Mouse (Mus musculus) gastrocnemius, adult 2 months (tissue): ENCODE results near the gene Uqcrc1. TPM values are rescaled to one million over a fixed set of nuclear protein-coding genes. Genes with fewer than 3 reads are reported as not detected.

Experiments
- DNase-seq: peaks from one replicate; pipeline ENCODE4 v3.0.0; 2022
- H3K27ac ChIP-seq: fragments of 200-600 bp; 2 replicates; pipeline ENCODE4 v1.8.1; 2022; ENCODE audit warnings: mild to moderate bottlenecking
- H3K4me3 ChIP-seq: fragments of 200-600 bp; 2 replicates; pipeline ENCODE4 v1.8.1; 2022; ENCODE audit warnings: mild to moderate bottlenecking, moderate library complexity
- CTCF ChIP-seq: fragments of 200-600 bp; IDR thresholded peaks from 2 replicates; pipeline ENCODE4 v1.8.1; 2022; ENCODE audit warnings: antibody characterized with exemption, mild to moderate bottlenecking, moderate library complexity
- intact Hi-C: fragments of 180-260 bp; cut with DNase I; formaldehyde crosslinking; loops from one replicate; pipeline ENCODE4 v1.15.1; 2025
- microRNA-seq: library from miRNA; unstranded; fragments of <30 nt; microRNA quantifications from one replicate; pipeline ENCODE4 v1.2.0, GENCODE M21; 2021
- total RNA-seq, 2 experiments: library from RNA; stranded (reverse); gene quantifications; 2 replicates each; pipeline ENCODE4 v1.2.3; 2021

Gene Uqcrc1
- total RNA-seq, 2 experiments from 2014 or later = 834 to 1,182 TPM

- peak overlapping the region; percentile 75 for H3K4me3 ChIP-seq
These were observed 54.0 kb downstream of the Uqcrc1 start for GRCm38 (mm10) chr9:108990462-108990820.

GRCm38 (mm10) chr9:108991428-108992084, 55.1 kb downstream of the Uqcrc1 start, which contains the start of gene Pfkfb4:
Pfkfb4 (plus strand) TSS chr9:108991778.
- intact Hi-C loops = no loop called here
- no peak for TF ChIP-seq CTCF
- H3K27ac ChIP-seq = peak within 1 kb of the TSS; percentile 96

More at GRCm38 (mm10) chr9:108990462-108990820, 54.0 kb downstream of the Uqcrc1 start:
- intact Hi-C loops = no loop called here
- no peak for TF ChIP-seq CTCF
- peak overlapping the region; percentile 96 for H3K27ac ChIP-seq
- peak; percentile 54 for DNase-seq

GRCm38 (mm10) chr9:108992085-108992469, 55.6 kb downstream of the Uqcrc1 start:
- no peak for TF ChIP-seq CTCF
- intact Hi-C loops = no loop called here
- H3K27ac ChIP-seq = peak overlapping the region; percentile 96
- peak overlapping the region; percentile 75 for H3K4me3 ChIP-seq
- DNase-seq = no peak

More at GRCm38 (mm10) chr9:108991428-108992084, 55.1 kb downstream of the Uqcrc1 start, which contains the start of gene Pfkfb4:
- DNase-seq = peak; percentile 95
- H3K4me3 ChIP-seq = peak within 1 kb of the TSS; percentile 75

- peak; percentile 16 for DNase-seq
- peak overlapping the region; percentile 96; the same call in 1 of the 2 replicates for H3K27ac ChIP-seq
- no peak for TF ChIP-seq CTCF
- intact Hi-C loops = no loop called here
- H3K4me3 ChIP-seq = peak overlapping the region; percentile 75
These were observed 56.4 kb downstream of the Uqcrc1 start for GRCm38 (mm10) chr9:108992620-108993361.

- intact Hi-C loops = no loop called here
- DNase-seq = peak; percentile 22
- TF ChIP-seq CTCF = no peak
- Histone ChIP-seq H3K4me3 (no peak overlapping the region), H3K27ac (no peak overlapping the region; the same call in 1 of the 2 replicates)
These were observed 60.0 kb downstream of the Uqcrc1 start for GRCm38 (mm10) chr9:108996411-108996810.

GRCm38 (mm10) chr9:108998287-108999166, 62.1 kb downstream of the Uqcrc1 start:
- peak overlapping the region; percentile 31; the same call in 1 of the 2 replicates for H3K27ac ChIP-seq
- H3K4me3 ChIP-seq = no peak overlapping the region
- DNase-seq = no peak
- no peak for TF ChIP-seq CTCF
- intact Hi-C loops = no loop called here

- DNase-seq = peak; percentile 21
- Histone ChIP-seq H3K4me3 (no peak overlapping the region), H3K27ac (0 out of 2 replicates have a peak overlapping the region, but pooled peaks have one; percentile 5)
- intact Hi-C loops = no loop called here
- no peak for TF ChIP-seq CTCF
These were observed 62.7 kb downstream of the Uqcrc1 start for GRCm38 (mm10) chr9:108999167-108999526.

Small RNAs within 50 kb of the gene (microRNA-seq; reads per million reads assigned to microRNA genes)
- gene Mir711 = not detected

Other genes starting within 250 kb of the Uqcrc1 start
- 100 to 1,000 TPM; 164 to 181 TPM for gene Prkar2a, start 247.3 kb upstream of the Uqcrc1 start, total RNA-seq
- gene Ip6k2, start 152.8 kb upstream of the Uqcrc1 start, total RNA-seq = 10 to 100 TPM; 16.0 to 16.7 TPM
- gene Nckipsd, start 128.3 kb upstream of the Uqcrc1 start, total RNA-seq = 1 to 10 TPM; 3.6 to 5.3 TPM
- under 1 TPM in 1 of 2 experiments, not detected in 1; 0.05 TPM for gene Celsr3, start 110.3 kb upstream of the Uqcrc1 start, total RNA-seq
- 10 to 100 TPM; 15.7 to 21.2 TPM for gene Slc26a6, start 83.3 kb upstream of the Uqcrc1 start, total RNA-seq
- gene Tmem89, start 22.0 kb upstream of the Uqcrc1 start, total RNA-seq = not detected
- 1 to 10 TPM in 1 of 2 experiments, under 1 TPM in 1; 0.95 to 3.0 TPM for gene Col7a1, start 17.0 kb downstream of the Uqcrc1 start, total RNA-seq
- 1 to 10 TPM in 1 of 2 experiments, under 1 TPM in 1; 0.47 to 1.1 TPM for gene Ucn2, start 49.4 kb downstream of the Uqcrc1 start, total RNA-seq
- 10 to 100 TPM; 26.4 to 58.3 TPM for gene Pfkfb4, start 55.1 kb downstream of the Uqcrc1 start, total RNA-seq
- 10 to 100 TPM; 15.9 to 17.0 TPM for gene Shisa5, start 101.9 kb downstream of the Uqcrc1 start, total RNA-seq
- gene Trex1, start 123.1 kb downstream of the Uqcrc1 start, total RNA-seq = 10 to 100 TPM; 13.2 TPM
- gene Atrip, start 137.5 kb downstream of the Uqcrc1 start, total RNA-seq = 1 to 10 TPM; 8.0 to 8.5 TPM
- 1 to 10 TPM; 6.5 to 7.9 TPM for gene Ccdc51, start 145.9 kb downstream of the Uqcrc1 start, total RNA-seq
- gene Tma7, start 146.0 kb downstream of the Uqcrc1 start, total RNA-seq = 100 to 1,000 TPM; 316 to 321 TPM
- 1 to 10 TPM in 1 of 2 experiments, under 1 TPM in 1; 0.54 to 1.1 TPM for gene Plxnb1, start 158.8 kb downstream of the Uqcrc1 start, total RNA-seq
- gene Fbxw21, start 225.4 kb downstream of the Uqcrc1 start, total RNA-seq = not detected